Mouse (Mus musculus) hematopoietic stem cell, adult 5-6 weeks (primary cell): ENCODE results near the gene Rcan3. TPM values are rescaled to one million over a fixed set of nuclear protein-coding genes. Genes with fewer than 3 reads are reported as not detected.

Source experiments
- ATAC-seq, 2 experiments: fragments of 125-278 bp in 1 of 2; replicated peaks in 1 of 2; 2 replicates each; pipeline ENCODE4 v1.8.0; 2016 to 2017; ENCODE audit warnings: inconsistent platforms in 2 of 2, mild to moderate bottlenecking in 2 of 2, moderate number of reproducible peaks in 2 of 2, low read depth in 1 of 2, moderate TSS enrichment in 1 of 2; ENCODE audit not compliant: low FRiP score in 2 of 2, poor library complexity in 2 of 2, severe bottlenecking in 2 of 2, insufficient read depth in 1 of 2, low TSS enrichment in 1 of 2
- total RNA-seq: library from RNA; stranded (forward); fragments of 172-1452, 232-1000 nt; gene quantifications from 2 replicates; pipeline ENCODE4 v1.2.3, GENCODE M21; 2017

Rcan3 gene
- total RNA-seq, 1 experiment from 2014 or later: 8.9 TPM

DNA sequence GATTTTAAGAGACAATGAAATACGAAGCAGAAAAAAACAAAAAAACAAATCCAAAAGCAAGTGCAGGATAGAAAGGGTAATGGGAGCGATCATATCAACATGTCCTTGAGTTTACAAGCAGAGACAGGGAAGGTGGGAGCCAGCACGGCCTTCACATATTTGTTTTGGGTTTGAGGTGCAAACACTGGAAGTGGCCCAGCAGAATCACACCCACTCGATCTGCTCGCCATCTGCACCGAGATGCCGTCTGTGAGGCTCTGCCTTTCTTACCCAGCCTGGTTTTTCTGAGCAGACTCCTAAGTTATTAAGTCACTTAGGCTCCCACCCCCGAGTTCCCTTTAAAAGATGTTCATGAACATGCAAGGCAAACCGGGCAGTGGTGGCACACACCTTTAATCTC lies 8.0 kb downstream of the Rcan3 start:
- no peak for ATAC-seq

DNA sequence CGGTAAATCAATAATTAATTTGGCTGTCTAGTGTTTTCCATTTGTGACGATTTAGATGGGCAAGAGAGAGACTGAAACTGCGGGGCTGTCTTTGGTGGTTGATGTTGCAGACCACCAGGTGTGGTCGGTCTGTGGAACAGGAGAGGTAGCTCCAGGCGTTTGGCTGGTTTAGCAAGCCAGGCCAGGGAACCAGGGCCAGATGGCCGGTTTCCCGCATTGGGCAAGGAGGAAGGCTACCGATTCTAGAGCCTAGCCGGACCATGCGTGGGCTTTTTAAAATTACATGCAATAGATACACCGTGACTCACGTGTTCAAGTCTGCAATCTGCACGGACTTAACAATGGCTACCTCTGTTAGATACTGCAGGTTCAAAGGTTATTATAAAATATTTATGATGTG lies 12.7 kb downstream of the Rcan3 start:
- no peak for ATAC-seq

DNA sequence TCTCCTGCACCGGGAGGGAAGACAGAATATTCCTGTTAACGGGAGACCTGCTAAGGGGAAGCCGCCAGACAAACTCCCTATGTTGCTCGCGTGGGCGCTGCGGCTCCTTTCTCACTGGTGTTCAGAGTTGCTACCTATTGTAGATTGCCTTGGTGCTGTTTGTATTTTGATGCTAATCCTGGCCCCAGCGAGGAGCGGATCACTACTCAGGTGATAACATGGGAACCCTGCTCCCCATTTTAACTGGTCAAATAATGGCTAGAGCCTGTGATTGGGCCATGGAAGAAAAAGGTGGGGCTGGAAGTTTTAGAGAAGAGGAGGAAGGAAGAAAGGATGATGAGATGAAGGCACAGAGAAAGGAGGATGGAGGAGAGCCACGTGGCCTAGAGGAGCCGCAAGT lies 13.2 kb downstream of the Rcan3 start:
- no peak for ATAC-seq

DNA sequence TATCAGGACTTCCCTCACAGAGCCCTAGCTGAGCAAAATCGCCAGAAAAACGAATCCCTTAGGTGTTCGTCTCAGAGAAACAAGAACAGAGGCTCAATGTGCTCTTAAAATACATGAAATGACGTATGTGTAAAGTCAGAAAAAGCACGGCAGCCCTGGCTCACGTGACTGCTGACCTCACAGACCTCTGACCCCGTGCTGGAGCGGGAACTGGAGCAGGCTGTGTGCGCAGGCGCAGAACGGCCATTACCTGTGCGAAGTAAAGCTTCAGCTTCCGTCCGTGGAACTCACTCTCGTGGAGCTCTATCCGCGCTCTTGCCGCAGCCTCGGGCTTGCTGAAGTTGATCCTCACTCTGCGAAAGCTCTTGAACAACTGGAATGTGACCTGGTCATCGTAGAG lies 13.7 kb downstream of the Rcan3 start:
- no peak for ATAC-seq

DNA sequence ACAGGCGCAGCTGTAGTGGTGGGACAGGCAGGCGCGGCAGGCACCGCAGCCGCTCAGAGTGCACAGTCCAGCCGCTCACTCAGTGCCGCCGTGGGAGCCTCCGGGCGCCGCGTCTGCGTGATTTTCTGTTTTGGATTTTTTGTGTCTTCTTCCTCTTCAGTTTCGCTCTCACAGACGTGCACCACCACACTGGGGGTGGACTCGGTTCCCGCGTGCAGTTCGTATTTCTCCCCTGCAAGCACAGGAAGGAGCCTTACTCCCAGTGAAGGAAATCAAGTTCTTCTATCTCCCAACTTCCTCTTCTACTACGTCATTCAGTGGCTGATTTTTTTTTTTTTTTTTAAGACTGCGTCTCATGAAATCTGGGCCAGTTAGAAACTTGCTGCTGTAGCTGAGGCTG lies 17.3 kb downstream of the Rcan3 start:
- peak in 1 of 2 experiments; percentile 43; a peak in 2 of 4 replicates for ATAC-seq

DNA sequence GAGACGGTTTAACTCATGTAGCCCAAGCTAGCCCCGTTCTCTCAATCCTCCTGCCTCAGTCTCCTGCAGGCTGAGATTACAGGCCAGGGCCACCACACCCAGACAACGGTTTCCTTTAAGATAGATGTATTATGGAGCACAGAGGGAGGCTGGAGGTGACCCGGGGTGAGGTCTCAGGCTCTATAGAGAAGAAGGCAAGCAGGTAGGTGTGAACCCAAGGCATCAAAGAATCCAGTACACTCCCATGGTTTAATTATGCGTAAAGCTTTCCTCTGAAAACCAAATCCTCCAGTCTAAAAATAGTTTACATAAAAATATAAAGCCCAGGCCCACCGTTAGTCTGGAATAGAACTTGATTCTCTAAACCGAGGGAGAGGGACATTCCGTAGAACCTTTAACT lies 20.2 kb downstream of the Rcan3 start:
- ATAC-seq: no peak

DNA sequence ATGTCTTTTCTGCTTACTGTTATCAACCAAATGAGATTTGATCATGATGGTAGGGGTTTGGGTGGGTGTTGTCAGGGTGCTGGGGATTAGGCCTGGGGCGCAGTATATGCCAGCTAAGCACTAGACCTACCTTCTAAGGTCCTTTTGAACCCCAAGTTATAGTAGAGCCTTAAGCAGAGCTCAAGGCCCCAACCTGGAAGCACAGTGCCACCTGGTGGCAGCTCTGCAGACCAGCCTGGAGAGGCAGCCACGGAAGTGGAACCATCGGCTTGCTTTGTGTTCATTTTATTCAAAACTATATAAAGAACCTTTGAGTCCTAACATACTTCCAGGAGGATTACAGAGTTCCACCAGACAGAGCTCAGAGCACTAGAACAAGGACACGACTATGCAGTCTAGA lies 22.0 kb downstream of the Rcan3 start:
- peak; percentile 71 to 75 for ATAC-seq

DNA sequence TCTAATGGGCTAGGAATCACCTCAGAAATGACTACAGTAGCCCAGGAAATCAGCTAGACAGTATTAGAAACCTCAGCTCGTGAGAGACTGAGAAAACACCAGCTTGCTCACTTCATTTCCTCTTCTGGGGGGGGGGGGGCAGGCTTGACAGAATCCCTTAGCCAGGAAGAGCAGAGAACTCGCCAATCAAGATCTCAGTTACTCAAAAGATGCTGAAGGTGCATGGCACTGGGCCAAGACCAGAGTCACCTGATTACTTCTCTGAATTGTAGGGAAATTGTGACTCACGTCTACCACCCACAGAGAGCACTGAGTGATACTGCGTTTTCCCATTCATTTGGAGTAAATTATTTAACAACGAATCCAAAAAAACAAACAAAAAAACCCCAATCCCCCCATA lies 27.5 kb downstream of the Rcan3 start:
- no peak for ATAC-seq

DNA sequence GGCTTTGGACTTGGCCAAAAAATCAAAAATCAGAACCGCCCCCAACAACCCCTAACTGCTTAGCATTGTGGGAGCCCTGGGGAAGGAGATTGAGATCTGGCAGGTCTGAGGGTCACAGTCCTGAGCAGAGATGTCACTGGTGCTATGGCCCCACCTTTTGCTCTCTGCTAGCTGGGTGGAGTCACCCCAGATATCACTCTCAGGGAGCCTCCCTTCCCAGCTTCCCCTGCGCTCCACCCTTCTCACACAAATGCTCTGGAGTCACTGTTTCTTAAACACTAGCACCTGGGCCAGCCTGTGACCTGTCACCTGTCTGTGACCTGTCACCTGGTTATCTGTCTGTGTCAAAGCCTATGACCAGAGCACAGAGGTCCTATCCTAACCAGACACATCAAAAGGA lies 28.7 kb downstream of the Rcan3 start:
- ATAC-seq: no peak

DNA sequence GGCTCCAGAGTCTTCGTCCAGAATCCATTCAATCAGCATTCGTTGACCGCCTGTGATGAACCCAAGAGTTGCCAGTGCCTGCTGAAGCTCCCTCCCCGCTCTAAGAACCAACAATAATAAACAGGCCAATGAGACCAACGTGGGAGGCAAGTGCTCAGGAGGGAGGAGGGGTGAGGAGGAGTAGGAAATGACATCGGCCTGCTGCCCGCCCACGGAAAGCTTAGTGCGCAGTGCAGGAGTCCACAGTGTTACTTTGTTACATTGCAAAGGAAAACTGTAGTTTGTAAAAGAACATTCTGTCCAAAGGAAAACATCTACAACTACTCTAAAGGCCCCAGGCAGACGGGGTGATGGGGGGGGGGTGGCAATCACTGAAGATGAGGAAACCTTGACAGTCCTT lies 29.6 kb downstream of the Rcan3 start:
- no peak for ATAC-seq

DNA sequence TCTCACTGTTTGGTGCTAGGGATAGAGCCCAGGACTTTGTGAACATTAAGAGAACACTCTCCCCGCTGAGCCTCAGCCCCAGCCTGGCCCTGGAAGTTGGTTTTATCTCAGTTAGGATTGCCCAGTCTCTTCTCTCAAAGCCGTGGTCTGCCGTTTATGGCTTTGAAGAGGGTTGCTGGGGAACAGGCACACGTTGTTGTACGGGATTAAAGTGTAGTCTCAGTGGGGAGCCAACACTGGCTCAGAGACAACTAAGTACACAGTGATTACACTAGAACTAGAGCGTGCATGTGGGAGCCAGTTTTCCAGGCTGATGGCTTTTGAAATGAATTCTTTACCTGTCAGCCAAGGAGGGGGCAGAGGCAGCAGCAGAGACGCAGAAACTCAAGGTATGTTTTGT lies 31.8 kb downstream of the Rcan3 start:
- ATAC-seq: no peak

DNA sequence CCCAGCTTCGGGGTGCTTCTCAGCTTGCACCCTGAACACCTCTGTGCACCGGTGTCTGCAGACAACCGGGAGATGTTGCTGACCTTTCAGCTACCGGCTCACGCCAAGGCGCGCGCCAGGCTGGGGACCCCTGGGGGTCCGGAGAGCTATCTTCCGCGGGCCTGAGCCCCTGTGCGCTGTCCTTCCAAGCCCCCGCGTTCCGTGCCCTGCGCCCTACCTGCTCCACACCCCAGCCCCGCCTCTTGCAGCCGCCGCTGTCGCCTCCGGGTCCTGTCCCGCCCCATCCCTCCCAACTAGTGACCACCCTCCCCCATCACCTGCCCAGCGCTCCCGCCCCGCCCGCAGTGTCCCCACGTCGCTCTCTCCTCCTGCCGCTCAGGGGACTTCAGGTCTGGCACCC lies 35.7 kb downstream of the Rcan3 start, which contains the start of gene Ncmap:
Gene Ncmap, minus strand, starts transcription at position 237 of the 400 bp plus-strand sequence.
- ATAC-seq: no peak

DNA sequence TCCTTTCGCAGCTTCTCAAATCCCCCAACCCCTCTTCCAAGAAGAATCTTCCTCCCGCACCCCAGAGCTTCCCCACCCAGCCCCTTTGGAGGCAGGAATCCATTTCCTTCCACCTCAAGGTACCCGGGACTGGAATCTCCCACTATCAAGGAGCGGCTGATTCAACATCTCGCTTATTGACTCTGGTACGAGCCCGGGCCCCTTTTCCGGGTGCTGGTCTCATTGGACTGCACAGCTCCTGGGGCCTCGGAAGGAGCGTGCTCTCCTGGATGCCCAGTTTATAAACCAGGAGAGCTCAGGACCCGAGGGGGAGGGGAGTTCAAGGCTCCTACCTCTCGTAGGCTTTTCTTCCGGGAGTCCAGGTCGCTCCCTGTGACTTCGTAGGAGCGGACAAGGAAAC lies 36.1 kb downstream of the Rcan3 start:
- no peak for ATAC-seq

DNA sequence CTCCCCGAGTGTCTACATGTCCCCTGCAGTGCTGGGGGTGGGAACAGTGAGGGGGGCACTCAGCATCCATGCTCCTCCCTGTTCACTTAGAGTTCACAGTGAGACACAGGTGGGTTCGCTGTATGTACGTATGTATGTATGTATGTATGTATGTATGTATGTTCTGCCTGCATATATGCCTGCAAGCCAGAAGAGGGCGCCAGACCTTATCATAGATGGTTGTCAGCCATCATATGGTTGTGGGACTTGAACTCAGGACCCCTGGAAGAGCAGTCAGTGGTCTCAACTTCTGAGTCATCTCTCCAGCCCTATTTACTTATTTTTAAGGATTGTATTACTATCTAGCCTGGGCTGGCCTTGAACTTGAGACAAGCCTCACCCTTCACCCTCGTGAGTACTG lies 37.4 kb downstream of the Rcan3 start:
- no peak for ATAC-seq

DNA sequence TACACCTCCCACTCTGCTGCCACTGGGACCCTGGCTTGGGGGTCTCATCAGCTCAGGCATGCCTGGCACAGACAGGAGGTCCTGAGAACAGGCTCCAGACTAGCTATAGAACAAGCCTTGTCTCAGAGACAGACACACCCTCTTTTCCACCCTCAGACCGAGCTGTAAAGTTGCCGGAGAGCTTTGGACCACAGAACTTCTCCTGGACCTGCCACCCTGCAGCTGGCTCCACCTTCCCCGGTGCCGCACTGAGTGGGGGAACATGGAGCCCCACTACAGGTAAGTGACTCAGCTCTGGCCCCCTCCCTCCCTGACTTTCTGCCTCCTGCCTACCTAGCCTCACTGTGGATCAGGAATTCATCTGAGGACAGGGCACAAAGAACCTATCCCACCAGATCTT lies 38.3 kb downstream of the Rcan3 start:
- no peak for ATAC-seq

DNA sequence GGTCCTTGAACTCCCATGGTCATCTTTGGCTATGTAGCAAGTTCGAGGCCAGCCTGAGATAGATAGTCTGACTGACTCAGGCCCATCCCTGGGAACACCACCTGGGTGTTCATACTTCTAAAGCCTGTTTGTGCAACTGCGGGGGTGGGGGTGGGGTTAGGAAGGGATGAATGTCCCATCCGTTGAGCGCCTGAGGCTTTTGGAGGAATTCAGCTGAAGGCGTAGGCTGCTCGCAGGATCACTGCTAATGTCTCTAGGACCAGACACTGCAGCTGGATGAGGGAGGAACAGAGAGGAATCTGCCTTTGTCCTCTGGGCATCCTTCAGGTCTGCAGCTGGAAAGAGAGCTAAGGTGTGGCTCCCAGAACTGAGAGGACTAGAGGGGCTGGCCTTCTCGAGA lies 39.0 kb downstream of the Rcan3 start:
- ATAC-seq: no peak

DNA sequence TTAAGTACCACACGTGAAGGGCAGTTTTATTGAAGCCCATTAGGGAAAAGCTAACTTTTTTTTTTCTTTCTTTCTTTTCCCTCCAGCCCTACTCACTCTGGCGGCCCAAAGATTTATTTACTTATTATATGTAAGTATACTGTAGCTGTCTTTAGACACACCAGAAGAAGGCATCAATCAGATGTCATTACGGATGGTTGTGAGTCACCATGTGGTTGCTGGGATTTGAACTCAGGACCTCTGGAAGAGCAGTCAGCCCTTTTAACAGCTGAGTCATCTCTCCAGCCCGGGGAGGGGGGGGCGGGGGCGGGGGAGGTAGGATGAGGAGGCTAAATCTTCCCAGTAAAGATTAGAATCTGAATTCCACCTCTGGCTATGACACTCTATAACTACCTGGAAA lies 40.3 kb downstream of the Rcan3 start:
- no peak for ATAC-seq

DNA sequence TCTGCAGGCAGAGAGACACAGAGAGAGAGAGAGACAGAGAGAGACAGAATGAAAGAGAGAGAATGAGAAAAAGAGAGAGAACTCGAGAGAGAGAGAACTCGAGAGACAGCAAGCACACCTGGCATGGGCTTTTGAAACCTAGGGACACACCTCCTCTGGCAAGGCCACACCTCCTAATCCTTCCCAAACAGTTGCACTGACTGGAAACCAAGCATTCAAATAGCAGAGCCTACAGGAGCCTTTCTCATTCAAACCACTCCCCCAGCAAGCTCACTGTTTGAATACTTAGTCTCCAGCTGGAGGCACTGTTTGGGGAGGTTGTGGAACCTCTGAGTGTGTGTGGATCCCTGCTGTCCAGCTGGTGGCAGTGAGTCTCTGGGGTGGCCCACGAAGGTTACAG lies 40.9 kb downstream of the Rcan3 start:
- ATAC-seq: no peak

DNA sequence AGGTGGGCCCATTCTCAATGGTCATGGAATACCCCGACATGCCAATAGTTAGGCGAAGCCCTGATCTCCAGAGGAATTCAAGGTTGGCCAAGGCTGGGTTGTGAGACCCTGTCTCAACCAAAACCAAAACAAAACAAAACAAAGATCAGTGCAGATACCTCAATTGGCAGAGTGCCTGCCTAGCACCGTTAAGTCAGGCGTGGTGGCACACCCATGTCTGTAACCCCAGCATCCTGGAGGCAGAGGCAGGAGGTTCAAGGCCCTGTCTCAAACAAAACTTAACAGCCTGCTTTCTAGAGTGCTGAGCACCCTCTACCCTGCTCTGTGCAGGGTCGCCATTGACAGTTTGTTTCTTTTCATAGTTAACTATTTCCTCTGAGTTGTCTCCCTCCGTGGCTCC lies 42.6 kb downstream of the Rcan3 start:
- no peak for ATAC-seq

DNA sequence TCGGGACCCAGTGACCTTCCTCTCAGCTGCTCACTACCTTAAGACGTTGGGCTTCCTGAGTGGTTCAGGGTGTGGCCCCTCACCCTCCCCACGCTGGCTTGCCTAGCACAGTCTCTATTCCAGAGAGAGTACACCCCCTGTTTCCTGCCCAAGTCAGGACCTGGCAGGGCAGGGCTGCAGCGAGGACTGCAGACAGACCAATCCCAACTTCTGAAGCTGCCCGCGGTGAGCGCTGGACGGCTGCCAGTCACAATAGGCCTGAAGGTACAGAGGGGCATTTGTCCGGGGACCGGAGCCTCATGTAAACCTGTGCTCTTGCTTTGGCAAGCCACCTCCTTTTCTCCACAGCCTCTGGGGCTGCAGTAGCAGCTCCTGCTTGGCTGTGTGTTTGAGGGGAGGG lies 48.0 kb downstream of the Rcan3 start:
- no peak for ATAC-seq
